Mouse (Mus musculus) megakaryocyte, embryonic 14.5 days (primary cell): ENCODE measurements at regions not wholly inside any gene's neighbourhood (a gene's known extent, or its start where the extent isn't known, plus 50 kb on each side); places are given as distances from the start of the nearest gene placed in this dataset.

Experiments used
- H3K27me3 ChIP-seq: replicated peaks from 2 replicates; pipeline ENCODE3; 2012; ENCODE audit warnings: inconsistent platforms
- H3K36me3 ChIP-seq: replicated peaks from 2 replicates; pipeline ENCODE3; 2012; ENCODE audit warnings: low read length, inconsistent platforms, mixed read lengths
- H3K4me1 ChIP-seq: 2 replicates; pipeline ENCODE4 v1.6.1; 2012; ENCODE audit warnings: inconsistent platforms
- H3K4me3 ChIP-seq: replicated peaks from 2 replicates; pipeline ENCODE3; 2012; ENCODE audit warnings: moderate library complexity, mild to moderate bottlenecking, inconsistent platforms
- H3K9me3 ChIP-seq: 2 replicates; pipeline ENCODE4 v1.6.1; 2012; ENCODE audit warnings: inconsistent platforms
- FLI1 ChIP-seq: IDR thresholded peaks from 2 replicates; pipeline ENCODE4 v1.6.1; 2012; ENCODE audit warnings: low read length, inconsistent platforms, mixed read lengths
- GATA1 ChIP-seq: IDR thresholded peaks from 3 replicates; pipeline ENCODE4 v1.6.1; 2012; ENCODE audit warnings: mixed read lengths, low read length, inconsistent platforms, borderline replicate concordance

DNA sequence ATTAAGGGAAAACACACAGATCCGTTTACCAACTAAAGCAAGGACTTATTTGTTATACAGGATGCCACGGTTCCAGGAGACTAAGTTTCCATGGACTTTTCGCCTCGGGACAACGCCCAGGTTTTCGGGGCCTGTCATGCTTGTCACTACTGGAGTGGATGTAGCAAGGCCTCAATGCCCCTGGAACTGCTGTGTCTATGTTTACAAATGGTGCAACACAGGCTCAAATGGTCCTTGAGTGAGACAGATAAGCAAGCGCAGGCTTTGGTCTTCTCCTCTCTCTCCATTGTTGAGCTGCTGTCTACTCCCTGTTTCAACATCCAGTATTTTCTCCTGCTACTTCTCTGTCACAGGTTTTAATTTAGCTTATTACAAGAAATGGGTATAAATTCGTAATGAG lies 202.1 kb upstream of the Mmadhc start:
- no peak overlapping the region for H3K4me3 ChIP-seq
- no peaks in the 10 kb centered on the region for H3K27me3 ChIP-seq
- no peaks in the 10 kb centered on the region for H3K9me3 ChIP-seq
- no peak for TF ChIP-seq GATA1
- no peak for TF ChIP-seq FLI1
- no peaks in the 10 kb centered on the region for H3K4me1 ChIP-seq
- H3K36me3 ChIP-seq: no peaks in the 10 kb centered on the region

DNA sequence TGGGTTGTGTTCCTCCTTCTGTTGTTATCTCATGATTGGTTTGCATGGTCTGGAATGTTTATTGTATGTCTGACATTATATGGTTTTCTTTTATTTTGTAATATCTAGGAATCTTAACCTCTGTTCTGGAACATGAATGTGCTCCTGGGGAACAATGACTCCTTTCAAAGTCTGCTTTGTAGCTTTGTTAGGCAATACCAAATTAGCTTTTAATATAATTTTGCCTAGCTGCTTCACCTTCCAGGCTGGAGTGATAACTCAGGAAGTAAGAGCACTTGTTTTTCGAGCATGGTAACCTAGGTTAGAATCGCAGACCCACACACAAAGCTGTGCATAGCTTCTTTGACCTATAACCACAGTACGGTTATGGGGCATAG lies 199.4 kb upstream of the Mmadhc start:
- Histone ChIP-seq H3K27me3 (no peaks in the 10 kb centered on the region), H3K4me3 (no peak overlapping the region), H3K36me3 (no peaks in the 10 kb centered on the region), H3K4me1 (no peaks in the 10 kb centered on the region), H3K9me3 (no peaks in the 10 kb centered on the region)
- no peak for TF ChIP-seq GATA1
- no peak for TF ChIP-seq FLI1

DNA sequence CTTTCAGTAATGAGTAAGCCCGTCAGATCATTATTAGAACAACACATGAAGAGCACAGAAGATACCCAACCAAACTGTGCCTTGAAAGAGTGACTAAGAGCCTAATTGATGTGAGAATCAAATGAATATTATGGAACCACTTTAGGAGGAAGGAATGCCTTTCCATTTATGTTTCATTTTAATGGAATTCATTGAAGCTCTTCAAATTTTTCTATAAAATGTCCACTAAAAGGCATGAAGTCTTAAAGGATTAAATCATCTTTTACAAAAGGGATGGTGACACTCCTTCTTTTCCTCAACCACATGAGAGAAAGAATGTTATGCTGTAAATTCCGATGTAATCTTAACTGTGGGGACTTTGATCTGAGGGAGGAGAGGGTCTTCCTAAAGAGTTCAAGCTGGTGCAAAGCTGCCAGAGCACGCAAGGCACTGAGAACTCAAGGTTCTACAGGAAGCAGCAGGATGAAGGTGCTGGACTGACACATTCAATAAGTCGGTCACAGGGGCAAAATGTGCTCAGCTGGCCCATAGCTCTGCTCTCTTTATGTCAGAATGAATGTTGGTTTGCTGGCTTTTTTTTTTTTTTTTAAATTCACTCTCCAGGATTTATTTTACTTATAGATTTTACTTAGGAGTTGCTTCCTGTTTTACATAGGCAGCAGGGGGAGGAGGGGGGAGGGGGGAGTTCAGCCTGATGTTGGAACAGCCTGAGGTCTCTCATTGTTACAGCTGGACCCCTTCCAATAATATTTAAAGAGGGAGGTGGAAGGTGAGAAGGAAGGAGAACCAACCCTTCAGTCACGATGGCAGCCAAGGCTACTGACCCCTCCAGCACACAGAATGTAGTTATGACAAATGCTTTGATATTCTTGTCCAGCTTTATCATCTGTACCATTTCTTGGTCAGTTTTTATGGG lies 198.8 kb upstream of the Mmadhc start:
- H3K36me3 ChIP-seq: no peaks in the 10 kb centered on the region
- no peaks in the 10 kb centered on the region for H3K4me1 ChIP-seq
- no peak overlapping the region for H3K4me3 ChIP-seq
- TF ChIP-seq FLI1: no peak
- no peak for TF ChIP-seq GATA1
- H3K9me3 ChIP-seq: no peaks in the 10 kb centered on the region
- H3K27me3 ChIP-seq: no peaks in the 10 kb centered on the region

DNA sequence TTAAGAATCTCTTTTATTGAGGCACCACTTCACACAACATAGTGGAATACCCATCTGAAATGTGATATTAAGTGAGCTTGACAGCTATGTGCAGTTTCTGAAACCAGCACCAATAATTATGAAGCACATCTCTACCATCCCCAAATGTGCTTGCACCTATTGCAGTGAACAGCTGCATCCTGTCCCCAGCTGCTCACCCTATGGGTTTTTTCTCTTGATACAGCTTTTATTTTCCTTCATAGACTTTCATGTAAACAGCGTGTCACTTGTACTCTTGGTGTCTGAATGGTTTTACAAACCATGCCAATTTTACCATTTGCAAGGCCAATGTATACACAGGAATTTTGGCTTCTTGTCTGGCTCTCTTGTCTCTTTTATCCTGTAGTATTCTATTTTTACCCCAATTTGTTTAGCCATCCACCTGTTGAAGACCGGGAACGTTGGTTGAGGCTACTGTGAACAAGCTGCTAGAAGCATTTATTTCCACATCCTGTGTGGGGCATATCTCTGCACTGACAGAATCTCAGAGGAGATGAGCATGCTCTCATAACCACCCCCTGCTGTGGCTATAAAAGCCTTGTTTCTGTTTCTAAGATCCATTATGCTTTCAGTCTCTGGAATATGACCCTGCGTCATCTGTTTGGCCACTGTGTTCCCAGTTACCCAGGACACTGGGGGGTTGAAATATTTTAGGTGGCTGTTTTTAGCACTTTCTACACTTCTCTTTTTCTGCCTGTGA lies 197.2 kb upstream of the Mmadhc start:
- no peaks in the 10 kb centered on the region for H3K27me3 ChIP-seq
- no peaks in the 10 kb centered on the region for H3K9me3 ChIP-seq
- H3K4me3 ChIP-seq: no peak overlapping the region
- TF ChIP-seq FLI1 (no peak), GATA1 (no peak)
- H3K36me3 ChIP-seq: no peaks in the 10 kb centered on the region
- no peaks in the 10 kb centered on the region for H3K4me1 ChIP-seq

DNA sequence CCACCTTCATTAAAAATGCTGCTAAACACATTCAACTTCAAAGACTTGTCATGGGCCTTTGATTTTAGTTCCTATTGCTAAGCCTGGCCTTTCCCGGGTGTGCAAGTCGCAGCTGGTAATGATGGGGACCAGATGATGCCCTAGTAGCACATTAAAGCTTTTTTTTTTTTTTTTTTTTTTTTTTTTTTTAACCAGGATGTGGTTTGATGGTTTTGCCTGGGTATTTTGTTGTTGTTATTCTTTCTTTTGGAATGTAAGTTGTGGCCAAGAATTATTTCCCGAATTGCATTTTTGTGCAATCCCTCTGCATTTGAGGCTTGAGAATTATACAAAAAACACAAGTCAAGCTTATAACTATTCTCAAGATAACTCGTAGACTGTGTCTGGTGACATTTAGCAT lies 167.2 kb upstream of the Mmadhc start:
- H3K4me3 ChIP-seq: no peak overlapping the region
- TF ChIP-seq GATA1: no peak
- H3K36me3 ChIP-seq: no peaks in the 10 kb centered on the region
- H3K4me1 ChIP-seq: no peaks in the 10 kb centered on the region
- peaks cover 12% of the 10 kb centered on the region for H3K9me3 ChIP-seq
- H3K27me3 ChIP-seq: no peaks in the 10 kb centered on the region

DNA sequence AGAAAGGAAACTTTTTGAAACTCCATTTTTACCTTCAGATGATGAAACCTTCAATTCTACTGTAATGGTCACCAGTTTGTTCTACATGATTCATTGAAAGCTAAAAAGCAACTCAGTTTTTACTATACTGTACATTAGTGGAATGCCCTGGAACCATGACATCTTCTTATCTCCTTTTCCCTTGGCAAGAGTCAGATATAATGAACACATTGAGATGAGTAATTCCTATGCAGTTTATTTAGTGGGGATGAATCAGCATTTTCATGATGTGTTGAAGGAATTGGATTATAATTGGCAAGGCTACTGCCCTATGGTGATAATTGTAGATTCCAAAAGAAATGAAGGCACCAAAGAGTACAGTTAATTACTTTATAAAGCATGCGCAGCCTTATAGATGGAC lies 165.8 kb upstream of the Mmadhc start:
- Histone ChIP-seq H3K4me3 (no peak overlapping the region), H3K4me1 (no peaks in the 10 kb centered on the region), H3K36me3 (no peaks in the 10 kb centered on the region), H3K27me3 (no peaks in the 10 kb centered on the region), H3K9me3 (peaks cover 15% of the 10 kb centered on the region)
- TF ChIP-seq GATA1 (no peak), FLI1 (no peak)

DNA sequence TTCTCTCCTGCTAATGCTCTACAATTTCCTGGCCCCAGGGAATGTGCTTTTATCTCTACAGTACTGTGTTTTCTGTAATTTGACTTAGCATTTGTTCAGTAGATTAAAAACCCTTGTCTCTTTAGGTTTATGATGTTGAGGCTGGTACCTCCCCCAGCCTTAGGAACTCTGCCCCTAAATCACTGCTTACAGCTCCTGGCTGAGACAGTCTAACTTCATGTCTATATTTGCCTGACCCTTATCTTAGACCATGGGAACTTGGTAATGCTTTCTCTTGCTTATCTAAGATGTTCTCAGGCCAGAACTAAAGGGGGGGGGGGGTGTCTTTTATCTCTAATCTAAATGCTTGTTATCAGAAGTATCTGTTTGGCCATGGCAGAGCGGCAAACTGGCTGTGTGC lies 160.1 kb upstream of the Mmadhc start:
- no peaks in the 10 kb centered on the region for H3K4me1 ChIP-seq
- TF ChIP-seq GATA1: no peak
- no peak for TF ChIP-seq FLI1
- no peaks in the 10 kb centered on the region for H3K27me3 ChIP-seq
- no peaks in the 10 kb centered on the region for H3K36me3 ChIP-seq
- no peak overlapping the region for H3K4me3 ChIP-seq
- H3K9me3 ChIP-seq: peaks cover 7% of the 10 kb centered on the region; the same call in 1 of the 2 replicates

DNA sequence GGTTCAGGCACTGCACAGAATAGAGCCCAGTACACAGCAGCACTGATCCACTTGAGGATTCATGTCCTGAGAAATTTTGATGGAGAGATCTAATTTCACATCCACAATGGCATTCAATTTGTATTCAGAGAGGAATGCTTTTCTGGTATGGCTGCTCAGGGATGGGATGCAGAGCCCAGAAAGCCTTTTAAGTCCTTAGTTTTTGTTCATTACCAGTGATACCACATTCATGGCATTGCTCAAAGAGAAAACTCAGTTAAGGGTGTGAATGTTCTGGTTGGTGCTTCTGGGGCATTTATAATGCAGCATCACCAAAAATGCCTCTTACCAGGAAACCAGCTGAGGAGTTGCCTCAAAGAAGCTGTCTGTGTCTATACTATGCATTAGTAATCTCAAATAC lies 151.5 kb upstream of the Mmadhc start:
- no peak overlapping the region for H3K4me3 ChIP-seq
- TF ChIP-seq FLI1: no peak
- no peak for TF ChIP-seq GATA1
- no peaks in the 10 kb centered on the region for H3K27me3 ChIP-seq
- H3K4me1 ChIP-seq: no peaks in the 10 kb centered on the region
- H3K36me3 ChIP-seq: no peaks in the 10 kb centered on the region
- H3K9me3 ChIP-seq: peaks cover 9% of the 10 kb centered on the region; the same call in 1 of the 2 replicates

DNA sequence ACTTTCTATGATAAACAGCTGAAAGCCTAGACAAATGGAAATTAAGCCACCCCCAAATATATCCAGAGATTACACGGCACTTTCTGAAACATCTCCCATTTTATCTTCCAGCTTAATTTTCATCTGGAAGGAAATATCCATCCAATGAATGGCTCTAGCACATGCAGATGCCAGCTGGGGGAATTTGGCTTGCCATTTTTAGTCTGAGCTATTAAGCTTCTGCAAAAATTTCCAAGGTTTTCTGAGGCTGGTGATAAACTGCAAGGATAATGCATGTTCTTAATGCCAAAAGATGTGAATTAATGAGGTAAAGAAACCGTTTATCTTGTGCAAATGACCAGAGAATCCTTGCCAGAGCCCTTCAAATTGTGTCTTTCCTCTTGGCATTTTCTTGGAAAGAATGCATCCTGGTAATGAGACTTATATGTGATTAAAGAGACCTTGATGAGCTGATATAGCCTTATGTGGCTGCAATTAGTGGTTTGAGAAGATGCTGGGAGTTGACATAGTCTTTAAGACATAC lies 149.4 kb upstream of the Mmadhc start:
- Histone ChIP-seq H3K4me3 (no peak overlapping the region), H3K4me1 (no peaks in the 10 kb centered on the region), H3K9me3 (peaks cover 9% of the 10 kb centered on the region; the same call in 1 of the 2 replicates), H3K27me3 (no peaks in the 10 kb centered on the region), H3K36me3 (no peaks in the 10 kb centered on the region)
- TF ChIP-seq GATA1 (no peak), FLI1 (no peak)

DNA sequence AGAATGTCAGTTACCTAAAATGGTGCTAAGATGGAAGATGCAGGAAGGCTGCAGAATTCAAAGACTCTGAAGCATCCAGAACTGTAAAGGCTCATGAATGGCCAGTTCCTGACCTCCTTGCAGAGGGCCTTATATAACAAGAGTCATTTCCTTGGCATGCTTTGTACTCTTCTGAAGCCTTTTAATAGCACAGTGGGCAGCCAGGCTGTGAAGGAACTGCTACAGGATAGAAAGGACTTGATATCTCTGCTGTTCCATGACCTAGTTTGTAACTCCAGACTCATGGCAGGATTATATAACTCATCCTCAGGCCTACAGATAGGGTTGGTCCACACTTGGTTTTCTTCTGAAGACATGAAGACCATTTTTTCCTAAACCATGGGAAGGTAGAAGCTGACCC lies 143.7 kb upstream of the Mmadhc start:
- H3K4me3 ChIP-seq: no peak overlapping the region
- TF ChIP-seq FLI1 (no peak), GATA1 (no peak)
- H3K4me1 ChIP-seq: no peaks in the 10 kb centered on the region
- no peaks in the 10 kb centered on the region for H3K36me3 ChIP-seq
- peaks cover 9% of the 10 kb centered on the region; the same call in 1 of the 2 replicates for H3K9me3 ChIP-seq
- no peaks in the 10 kb centered on the region for H3K27me3 ChIP-seq
